Mouse (Mus musculus): ENCODE results near the gene Tacc2. TPM values are rescaled to one million over a fixed set of nuclear protein-coding genes. Genes with fewer than 3 reads are reported as not detected.

Tacc2 gene
- total RNA-seq, 1 experiment from 2014 or later: 0.35 TPM

GRCm38 (mm10) chr7:130669370-130669881, 92.2 kb downstream of the Tacc2 start:
- ATAC-seq (ENCODE audit: extremely low read depth, insufficient number of reproducible peaks, low FRiP score, poor library complexity, severe bottlenecking): no peak

- ATAC-seq (ENCODE audit: extremely low read depth, insufficient number of reproducible peaks, low FRiP score, poor library complexity, severe bottlenecking): no peak
Observed at GRCm38 (mm10) chr7:130670358-130670757, 93.1 kb downstream of the Tacc2 start.

GRCm38 (mm10) chr7:130671301-130671700, 94.1 kb downstream of the Tacc2 start:
- ATAC-seq (ENCODE audit: extremely low read depth, insufficient number of reproducible peaks, low FRiP score, poor library complexity, severe bottlenecking): no peak

- no peak for ATAC-seq (ENCODE audit: extremely low read depth, insufficient number of reproducible peaks, low FRiP score, poor library complexity, severe bottlenecking)
Observed at GRCm38 (mm10) chr7:130673169-130674033, 96.2 kb downstream of the Tacc2 start.

GRCm38 (mm10) chr7:130674526-130674925, 97.3 kb downstream of the Tacc2 start:
- ATAC-seq (ENCODE audit: extremely low read depth, insufficient number of reproducible peaks, low FRiP score, poor library complexity, severe bottlenecking): no peak

DNA sequence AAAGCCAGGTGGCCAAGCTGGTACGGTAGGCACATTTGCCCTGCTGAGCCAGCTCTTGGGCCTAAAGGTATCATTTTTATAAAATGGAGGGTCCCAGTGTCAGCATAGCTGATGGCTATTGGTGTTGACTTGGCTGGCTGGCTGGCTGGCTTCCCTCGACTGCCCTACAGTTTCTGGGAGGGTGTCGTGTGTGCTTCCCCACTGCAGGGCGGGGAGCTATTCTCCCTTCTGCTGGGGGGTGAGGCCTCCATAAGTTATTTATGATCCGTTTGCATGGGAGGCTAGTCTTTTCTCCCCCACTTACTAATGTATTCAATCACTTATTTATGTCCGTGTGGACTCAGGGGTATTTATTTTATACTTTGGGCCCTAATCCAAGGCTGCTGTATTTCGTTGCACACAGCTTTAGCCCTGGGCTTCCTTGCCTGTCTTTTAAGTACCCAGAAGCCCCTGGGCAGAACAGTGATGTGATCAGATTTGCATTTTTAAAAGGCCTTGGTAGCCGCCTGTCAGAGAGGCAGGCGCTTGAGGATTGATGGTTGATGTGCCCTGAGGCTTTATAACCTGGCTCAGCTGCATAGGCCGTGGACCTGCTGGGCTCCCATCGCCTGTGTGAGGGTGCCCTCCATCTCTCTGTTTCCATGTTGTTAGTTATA, 99.8 kb downstream of the Tacc2 start:
- ATAC-seq (ENCODE audit: extremely low read depth, insufficient number of reproducible peaks, low FRiP score, poor library complexity, severe bottlenecking): no peak

DNA sequence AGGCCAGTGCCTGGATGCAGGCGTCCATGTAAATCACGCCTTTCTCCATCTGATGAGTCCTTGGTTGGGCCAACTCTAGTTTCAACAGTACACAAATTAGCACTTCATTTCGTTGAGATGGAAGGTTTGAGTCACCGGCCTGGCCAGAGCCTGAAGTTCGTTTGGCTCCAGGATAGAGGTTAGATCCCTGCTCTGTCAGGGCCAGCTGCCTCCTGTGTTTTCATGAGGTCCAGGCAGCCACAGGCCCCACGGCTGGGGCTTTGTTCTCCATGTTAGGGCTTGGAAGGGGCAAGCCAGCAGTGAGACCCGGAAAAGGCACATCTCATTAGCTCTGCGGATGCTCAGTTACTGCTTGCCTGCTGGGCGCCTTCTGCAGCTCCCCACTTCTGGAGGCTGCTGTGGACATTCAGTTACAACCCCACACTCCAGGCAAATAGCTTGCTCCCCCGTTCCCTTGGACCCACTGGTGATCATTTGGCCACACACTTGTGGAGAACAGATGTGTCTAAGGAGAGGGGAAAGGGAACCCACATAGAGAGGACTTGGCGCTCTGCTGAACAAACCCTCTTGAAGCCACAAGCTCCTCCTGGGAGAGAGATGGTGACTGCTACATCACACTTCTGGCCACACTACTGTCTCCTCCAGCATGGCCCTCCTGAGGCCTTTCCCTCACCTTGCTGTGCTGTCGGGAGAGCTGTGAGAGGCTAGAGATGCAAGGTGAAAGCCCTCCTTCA, 100.5 kb downstream of the Tacc2 start:
- ATAC-seq (ENCODE audit: extremely low read depth, insufficient number of reproducible peaks, low FRiP score, poor library complexity, severe bottlenecking): no peak

DNA sequence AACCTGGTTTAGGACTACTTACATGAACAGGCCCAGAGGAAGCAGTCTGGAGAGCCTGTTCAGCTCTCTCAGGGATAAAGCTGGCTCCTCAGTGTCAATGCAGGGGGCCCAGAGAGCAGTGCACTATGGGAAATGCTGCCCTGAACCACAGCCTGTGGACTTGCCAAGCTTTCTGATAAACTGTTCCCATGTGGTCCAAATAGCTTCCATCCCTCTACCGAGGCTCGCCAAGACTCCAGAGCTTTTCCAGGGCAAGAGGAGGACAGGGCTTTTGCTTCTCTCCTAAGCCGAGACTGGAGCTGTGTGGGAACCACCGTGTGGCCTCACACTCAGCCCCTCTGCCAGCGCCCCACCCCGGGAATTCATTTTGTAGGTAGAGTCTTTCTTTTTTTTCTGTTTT, 101.2 kb downstream of the Tacc2 start:
- no peak for ATAC-seq (ENCODE audit: extremely low read depth, insufficient number of reproducible peaks, low FRiP score, poor library complexity, severe bottlenecking)

DNA sequence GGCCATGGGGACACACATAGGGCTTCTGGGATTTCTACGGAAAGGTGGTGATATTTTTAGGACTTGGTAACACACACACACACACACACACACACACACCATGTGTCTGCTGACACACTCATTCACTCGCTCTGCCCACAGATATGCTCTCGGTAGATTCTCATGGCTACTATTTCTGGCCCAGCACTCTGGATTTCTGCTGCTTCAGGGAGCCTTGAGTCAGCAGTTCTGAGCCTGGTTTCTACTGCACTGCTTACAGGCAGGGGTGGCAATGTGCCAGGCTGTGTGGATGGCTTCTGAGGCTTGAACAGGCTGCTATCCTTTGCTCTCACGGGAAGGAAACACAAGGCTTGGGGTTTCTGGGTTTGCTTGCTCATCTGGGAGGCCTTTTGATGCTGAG, 104.6 kb downstream of the Tacc2 start:
- ATAC-seq (ENCODE audit: extremely low read depth, insufficient number of reproducible peaks, low FRiP score, poor library complexity, severe bottlenecking): no peak

- ATAC-seq (ENCODE audit: extremely low read depth, insufficient number of reproducible peaks, low FRiP score, poor library complexity, severe bottlenecking): no peak
Observed at GRCm38 (mm10) chr7:130688601-130689000, 111.4 kb downstream of the Tacc2 start.

GRCm38 (mm10) chr7:130690869-130691268, 113.6 kb downstream of the Tacc2 start:
- ATAC-seq (ENCODE audit: extremely low read depth, insufficient number of reproducible peaks, low FRiP score, poor library complexity, severe bottlenecking): no peak

GRCm38 (mm10) chr7:130691931-130692330, 114.7 kb downstream of the Tacc2 start:
- ATAC-seq (ENCODE audit: extremely low read depth, insufficient number of reproducible peaks, low FRiP score, poor library complexity, severe bottlenecking): no peak

- ATAC-seq (ENCODE audit: extremely low read depth, insufficient number of reproducible peaks, low FRiP score, poor library complexity, severe bottlenecking): no peak
Observed at GRCm38 (mm10) chr7:130692392-130692942, 115.2 kb downstream of the Tacc2 start.

- ATAC-seq (ENCODE audit: extremely low read depth, insufficient number of reproducible peaks, low FRiP score, poor library complexity, severe bottlenecking): no peak
Observed at GRCm38 (mm10) chr7:130692943-130693799, 115.9 kb downstream of the Tacc2 start.

GRCm38 (mm10) chr7:130693800-130694193, 116.6 kb downstream of the Tacc2 start:
- ATAC-seq (ENCODE audit: extremely low read depth, insufficient number of reproducible peaks, low FRiP score, poor library complexity, severe bottlenecking): no peak

GRCm38 (mm10) chr7:130695669-130696338, 118.6 kb downstream of the Tacc2 start:
- ATAC-seq (ENCODE audit: extremely low read depth, insufficient number of reproducible peaks, low FRiP score, poor library complexity, severe bottlenecking): no peak

DNA sequence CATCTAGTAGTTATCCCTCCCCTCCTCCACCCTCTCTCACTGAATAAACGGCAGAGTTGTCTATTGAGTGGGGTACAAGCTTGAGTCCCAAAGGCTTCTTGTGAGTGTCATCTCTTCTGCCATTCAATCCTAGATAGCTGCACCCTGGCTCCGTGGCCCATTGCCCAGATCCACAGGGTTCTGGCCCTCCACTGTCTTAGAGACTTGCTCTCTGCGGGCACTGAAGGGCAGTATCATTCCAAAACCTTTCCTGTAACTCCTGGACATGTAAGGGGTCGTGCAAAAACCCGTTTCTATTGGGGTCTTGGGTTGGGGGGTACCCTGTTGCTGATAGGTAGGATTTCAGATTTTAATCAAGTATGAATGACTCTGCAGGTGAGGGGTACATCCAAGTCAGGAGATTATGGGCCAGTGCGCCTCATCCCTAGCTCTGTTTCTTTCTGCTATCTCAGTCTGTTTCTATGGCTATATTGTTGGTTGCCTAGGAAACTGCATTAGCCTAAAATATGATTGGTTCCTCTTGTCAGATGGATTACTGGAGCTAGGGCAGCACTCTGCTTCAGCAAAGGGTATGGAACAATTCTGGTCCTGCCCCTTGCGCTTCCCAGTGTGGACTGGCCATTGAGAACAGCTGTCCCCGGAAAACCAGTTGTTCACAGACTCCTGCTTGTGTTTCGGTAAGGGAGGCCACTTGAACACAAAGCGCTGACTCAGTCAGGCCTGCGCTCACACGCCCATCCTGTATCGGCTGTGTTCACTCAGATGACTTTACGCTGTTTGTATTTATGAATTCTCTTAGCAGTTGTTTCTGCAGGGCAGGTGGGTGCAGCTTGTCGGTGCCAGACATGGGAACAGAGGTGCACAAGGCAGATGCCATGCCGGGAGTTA, 119.4 kb downstream of the Tacc2 start:
- no peak for ATAC-seq (ENCODE audit: extremely low read depth, insufficient number of reproducible peaks, low FRiP score, poor library complexity, severe bottlenecking)
